Mouse (Mus musculus) forebrain, embryonic 16.5 days (tissue): ENCODE measurements around the gene Ebi3. TPM values are rescaled to one million over a fixed set of nuclear protein-coding genes. Genes with fewer than 3 reads are reported as not detected.
"Not testable (repeated sequence)": the region's sequence is repeated elsewhere in the genome, so short reads cannot be mapped to it uniquely, and the experiment has no call there.

Source experiments
- ATAC-seq: fragments of 200-750 bp; cut with Nextera tagmentation; 2 replicates; pipeline ENCODE4 v1.8.0; 2017; ENCODE audit warnings: mild to moderate bottlenecking, moderate library complexity
- H3K27ac ChIP-seq: fragments of 300-500 bp; sonication (generic); 2 replicates; pipeline ENCODE4 v1.5.1; 2014; ENCODE audit warnings: low read length, control low read depth
- H3K27me3 ChIP-seq: fragments of 300-500 bp; sonication (generic); replicated peaks from 2 replicates; pipeline ENCODE4 v1.6.1; 2014; ENCODE audit warnings: low read length; ENCODE audit not compliant: control insufficient read depth, insufficient read depth
- H3K36me3 ChIP-seq: fragments of 300-500 bp; sonication (generic); 2 replicates; pipeline ENCODE4 v1.6.1; 2014; ENCODE audit not compliant: control insufficient read depth, insufficient read depth
- H3K4me1 ChIP-seq: fragments of 300-500 bp; sonication (generic); replicated peaks from 2 replicates; pipeline ENCODE4 v1.6.1; 2014; ENCODE audit warnings: low read length; ENCODE audit not compliant: control insufficient read depth, insufficient read depth
- H3K4me2 ChIP-seq: fragments of 300-500 bp; sonication (generic); 2 replicates; pipeline ENCODE4 v1.6.1; 2014; ENCODE audit warnings: mild to moderate bottlenecking, low read length, control low read depth
- H3K4me3 ChIP-seq: fragments of 300-500 bp; sonication (generic); replicated peaks from 2 replicates; pipeline ENCODE4 v1.5.1; 2014; ENCODE audit warnings: mild to moderate bottlenecking, low read length, control low read depth
- H3K9ac ChIP-seq: fragments of 300-500 bp; sonication (generic); replicated peaks from 2 replicates; pipeline ENCODE4 v1.6.1; 2014; ENCODE audit warnings: low read depth, low read length, control low read depth
- H3K9me3 ChIP-seq: fragments of 300-500 bp; sonication (generic); 2 replicates; pipeline ENCODE4 v1.6.1; 2016; ENCODE audit warnings: low read length; ENCODE audit not compliant: control insufficient read depth
- WGBS: fragments of 180-500 bp; shearing (Covaris S2); extraction: QIAGEN DNeasy Blood & Tissue Kit; methylation state at CpG from one replicate; pipeline ENCODE4 v1.1.7; 2014; 5-methylcytosine and 5-hydroxymethylcytosine counted together
- polyA plus RNA-seq: library from polyadenylated mRNA; unstranded; fragments of >200 nt; fragmentation: Nextera tagmentation; extraction: Ambion mirVana; gene quantifications from 2 replicates; pipeline ENCODE4 v1.2.1, GENCODE M21; 2015

The Ebi3 gene
- polyA plus RNA-seq, 1 experiment from 2014 or later: 4.2 TPM

GRCm38 (mm10) chr17:55944866-55945682, 7.4 kb upstream of the Ebi3 start:
- not testable (repeated sequence) for H3K27me3 ChIP-seq, H3K36me3 ChIP-seq, H3K4me1 ChIP-seq, H3K9me3 ChIP-seq
- Histone ChIP-seq H3K9ac (peak overlapping the region; percentile 65), H3K27ac (peak overlapping the region; percentile 88), H3K4me3 (peak overlapping the region; percentile 52), H3K4me2 (peak overlapping the region; percentile 79)
- under 1% methylated on average over 54 of the region's 56 CpGs for WGBS
- ATAC-seq: peak; percentile 99

DNA sequence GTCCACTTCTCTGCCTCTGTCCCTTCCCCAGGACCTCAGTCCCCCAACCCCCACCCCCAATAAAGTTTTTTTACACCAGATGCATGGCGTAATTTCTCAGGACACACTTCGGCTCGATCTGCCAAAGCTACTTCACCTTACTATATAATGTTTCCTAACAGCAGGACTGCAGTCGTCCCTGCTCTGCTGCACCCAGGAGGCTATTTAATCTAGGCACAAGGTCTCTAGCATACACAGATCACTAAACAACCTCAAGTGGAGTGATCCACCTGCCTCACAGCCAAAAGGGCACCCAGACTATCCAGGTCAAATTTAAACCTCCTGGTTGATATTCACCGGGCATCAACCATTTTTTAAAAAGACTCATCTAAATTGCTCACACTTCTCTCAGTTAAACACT, 6.7 kb upstream of the Ebi3 start:
- Histone ChIP-seq H3K27ac (peak overlapping the region; percentile 88), H3K9me3 (no peaks in the 10 kb centered on the region), H3K4me2 (peak overlapping the region; percentile 79), H3K36me3 (no peaks in the 10 kb centered on the region; the same call in 1 of the 2 replicates), H3K4me3 (peak overlapping the region; percentile 52), H3K4me1 (peaks cover 5% of the 10 kb centered on the region; the same call in 1 of the 2 replicates), H3K9ac (peak overlapping the region; percentile 65), H3K27me3 (no peaks in the 10 kb centered on the region)
- ATAC-seq: no peak
- 26% methylated on average over 5 of the region's 5 CpGs for WGBS

- H3K9ac ChIP-seq: no peak overlapping the region
- no peaks in the 10 kb centered on the region for H3K9me3 ChIP-seq
- H3K4me3 ChIP-seq: no peak overlapping the region
- no peak for ATAC-seq
- H3K27me3 ChIP-seq: no peaks in the 10 kb centered on the region
- 92% methylated on average over 4 of the region's 4 CpGs for WGBS
- no peak overlapping the region for H3K27ac ChIP-seq
- peaks cover 5% of the 10 kb centered on the region; the same call in 1 of the 2 replicates for H3K4me1 ChIP-seq
- no peak overlapping the region for H3K4me2 ChIP-seq
- no peaks in the 10 kb centered on the region for H3K36me3 ChIP-seq
Observed at GRCm38 (mm10) chr17:55948647-55949046, 3.8 kb upstream of the Ebi3 start.

DNA sequence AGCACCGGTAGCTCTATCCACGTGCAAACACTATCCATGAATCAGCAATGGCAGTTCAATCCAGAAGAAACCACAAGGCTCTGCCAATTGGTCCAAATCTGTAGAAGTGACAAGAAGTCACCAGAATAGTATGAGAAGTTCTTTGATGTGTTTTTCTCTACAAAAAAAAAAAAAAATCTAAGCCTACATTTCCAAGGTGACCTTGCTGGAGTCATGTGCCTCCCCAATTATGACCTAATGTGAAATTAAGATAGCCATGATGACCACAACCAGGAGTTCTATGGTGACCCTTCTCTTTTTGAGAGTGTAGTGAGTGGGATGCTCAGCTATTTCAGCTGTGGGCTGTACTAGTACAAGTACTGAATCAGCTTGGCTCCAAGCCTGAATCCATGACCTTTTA, 3.0 kb upstream of the Ebi3 start, which contains the start of gene Zfp119b:
TSS of gene Zfp119b (minus strand) at position 101 of the 400 bp plus-strand sequence.
- Histone ChIP-seq H3K9ac (no peak within 1 kb of the TSS), H3K36me3 (no peaks in the 10 kb centered on the region), H3K4me2 (no peak within 1 kb of the TSS), H3K9me3 (no peaks in the 10 kb centered on the region), H3K4me3 (no peak within 1 kb of the TSS), H3K4me1 (peaks cover 5% of the 10 kb centered on the region; the same call in 1 of the 2 replicates), H3K27me3 (no peaks in the 10 kb centered on the region), H3K27ac (no peak within 1 kb of the TSS)
- ATAC-seq: no peak
- WGBS: 87% methylated on average over 2 of the region's 2 CpGs

DNA sequence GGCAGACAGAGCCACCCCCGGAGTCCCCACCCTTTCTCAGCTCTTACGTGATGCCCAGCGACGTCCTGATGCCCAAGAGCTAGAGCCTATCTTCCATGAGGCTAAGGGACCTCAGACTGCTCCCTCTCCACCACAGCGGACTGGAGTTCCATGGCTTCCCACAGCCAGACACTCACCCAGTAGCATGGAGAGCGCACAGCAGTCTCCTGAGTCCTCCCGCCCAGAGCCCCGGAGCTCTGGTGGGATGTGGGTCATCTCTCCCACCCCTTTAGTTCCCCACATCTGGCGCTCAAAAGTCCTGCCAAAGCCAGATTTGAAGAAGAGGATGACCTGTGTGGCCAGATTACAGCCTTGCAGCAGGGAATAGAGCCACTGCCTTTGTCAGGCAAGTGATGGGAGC, 1.8 kb upstream of the Ebi3 start:
- ATAC-seq: no peak
- H3K27me3 ChIP-seq: no peaks in the 10 kb centered on the region; the same call in 1 of the 2 replicates
- H3K4me2 ChIP-seq: no peak overlapping the region
- H3K4me1 ChIP-seq: peaks cover 2% of the 10 kb centered on the region; the same call in 1 of the 2 replicates
- no peak overlapping the region for H3K27ac ChIP-seq
- H3K36me3 ChIP-seq: no peaks in the 10 kb centered on the region
- WGBS: 79% methylated on average over 9 of the region's 9 CpGs
- no peak overlapping the region for H3K9ac ChIP-seq
- no peaks in the 10 kb centered on the region for H3K9me3 ChIP-seq
- H3K4me3 ChIP-seq: no peak overlapping the region

- Histone ChIP-seq H3K4me2 (no peak overlapping the region), H3K4me1 (peaks cover 6% of the 10 kb centered on the region), H3K9me3 (no peaks in the 10 kb centered on the region), H3K36me3 (no peaks in the 10 kb centered on the region), H3K27ac (no peak overlapping the region), H3K4me3 (no peak overlapping the region), H3K9ac (no peak overlapping the region), H3K27me3 (no peaks in the 10 kb centered on the region; the same call in 1 of the 2 replicates)
- no peak for ATAC-seq
Observed at GRCm38 (mm10) chr17:55952041-55952440, 399 bp upstream of the Ebi3 start.

GRCm38 (mm10) chr17:55953751-55954150, 1.3 kb downstream of the Ebi3 start:
- Histone ChIP-seq H3K9ac (no peak overlapping the region), H3K27ac (no peak overlapping the region), H3K9me3 (no peaks in the 10 kb centered on the region), H3K4me3 (no peak overlapping the region), H3K4me2 (no peak overlapping the region), H3K4me1 (peaks cover 12% of the 10 kb centered on the region), H3K36me3 (no peaks in the 10 kb centered on the region), H3K27me3 (no peaks in the 10 kb centered on the region; the same call in 1 of the 2 replicates)
- no peak for ATAC-seq
- WGBS: 82% methylated on average over 6 of the region's 6 CpGs

GRCm38 (mm10) chr17:55954229-55954628, 1.8 kb downstream of the Ebi3 start:
- no peak overlapping the region for H3K9ac ChIP-seq
- no peak for ATAC-seq

DNA sequence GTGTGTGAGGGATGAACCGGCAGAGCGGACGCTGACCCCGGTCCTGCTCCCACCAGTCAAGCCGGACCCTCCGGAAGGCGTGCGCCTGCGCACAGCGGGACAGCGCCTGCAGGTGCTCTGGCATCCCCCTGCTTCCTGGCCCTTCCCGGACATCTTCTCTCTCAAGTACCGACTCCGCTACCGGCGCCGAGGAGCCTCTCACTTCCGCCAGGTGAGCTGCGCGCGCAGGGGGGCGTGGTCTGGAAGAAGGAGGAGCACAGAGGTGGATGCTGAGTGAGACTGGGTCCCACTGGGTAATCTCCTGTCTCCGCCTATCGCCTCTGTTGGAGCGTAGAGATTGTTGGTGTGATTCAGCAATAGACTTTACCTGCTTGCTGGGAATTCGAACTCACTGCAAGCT, 3.7 kb downstream of the Ebi3 start:
- Histone ChIP-seq H3K4me1 (peaks cover 21% of the 10 kb centered on the region), H3K9me3 (no peaks in the 10 kb centered on the region), H3K4me3 (peak overlapping the region; percentile 57), H3K36me3 (no peaks in the 10 kb centered on the region), H3K9ac (peak overlapping the region; percentile 64), H3K27me3 (no peaks in the 10 kb centered on the region; the same call in 1 of the 2 replicates), H3K27ac (no peak overlapping the region; the same call in 1 of the 2 replicates), H3K4me2 (peak overlapping the region; percentile 76)
- under 1% methylated on average over 26 of the region's 26 CpGs for WGBS
- ATAC-seq: peak; percentile 19

More at GRCm38 (mm10) chr17:55954229-55954628, 1.8 kb downstream of the Ebi3 start:
- Histone ChIP-seq H3K4me2 (no peak overlapping the region), H3K9me3 (no peaks in the 10 kb centered on the region), H3K27me3 (no peaks in the 10 kb centered on the region; the same call in 1 of the 2 replicates), H3K4me3 (no peak overlapping the region), H3K27ac (no peak overlapping the region), H3K36me3 (no peaks in the 10 kb centered on the region), H3K4me1 (peaks cover 12% of the 10 kb centered on the region)
- WGBS: 39% methylated on average over 16 of the region's 16 CpGs
